Mouse (Mus musculus): ENCODE measurements around the gene Kiss1r.

Gene Kiss1r

GRCm38 (mm10) chr10:79921572-79921971, 4.8 kb downstream of the Kiss1r start:
- in situ Hi-C loops (cut with MseI, MboI), result loop anchor here in 1 of 2 experiments (5.0 kb wide), 1 partner anchor 34 kb away; the partner anchor contains the start of gene Elane

DNA sequence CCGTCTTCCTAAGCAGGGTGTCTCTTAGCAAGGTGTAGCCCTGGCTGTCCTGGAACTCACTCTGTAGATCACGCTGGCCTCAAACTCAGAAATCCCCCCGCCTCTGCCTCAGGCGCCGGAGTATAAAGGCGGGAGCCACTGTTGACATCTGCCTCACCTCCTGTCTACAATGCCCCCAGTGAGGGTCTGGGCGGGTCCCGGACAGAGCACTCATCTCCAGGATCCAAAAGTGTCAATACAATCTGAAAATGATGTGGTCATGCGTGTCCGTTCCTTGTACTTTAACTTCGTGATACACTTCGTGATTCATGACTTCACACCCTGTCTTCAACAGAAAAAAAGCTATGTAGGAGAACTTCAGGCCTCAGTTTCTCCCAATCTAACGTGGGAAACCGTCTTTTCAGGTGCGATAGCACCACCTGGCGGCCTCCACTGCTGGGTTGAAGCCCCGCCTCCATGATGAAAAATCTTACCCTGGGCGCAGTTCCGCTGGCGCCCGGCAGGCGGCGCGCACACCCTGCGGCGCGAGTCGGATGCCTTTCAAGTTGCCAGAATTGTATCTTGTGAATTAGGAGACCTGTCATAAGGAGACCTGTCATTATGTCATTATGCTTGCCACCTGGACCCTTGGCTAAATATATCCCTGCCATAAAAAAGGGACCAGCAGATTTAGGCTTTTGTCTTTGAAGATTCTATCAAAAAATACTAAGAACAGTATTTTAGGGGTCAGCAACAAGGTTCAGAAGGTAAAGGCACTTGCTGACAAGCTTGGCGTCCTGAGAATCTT, 8.4 kb downstream of the Kiss1r start:
- in situ Hi-C loops (cut with MseI, MboI), result loop anchor here in 1 of 2 experiments (5.0 kb wide), 1 partner anchor 38 kb away; the partner anchor contains the start of gene Elane

DNA sequence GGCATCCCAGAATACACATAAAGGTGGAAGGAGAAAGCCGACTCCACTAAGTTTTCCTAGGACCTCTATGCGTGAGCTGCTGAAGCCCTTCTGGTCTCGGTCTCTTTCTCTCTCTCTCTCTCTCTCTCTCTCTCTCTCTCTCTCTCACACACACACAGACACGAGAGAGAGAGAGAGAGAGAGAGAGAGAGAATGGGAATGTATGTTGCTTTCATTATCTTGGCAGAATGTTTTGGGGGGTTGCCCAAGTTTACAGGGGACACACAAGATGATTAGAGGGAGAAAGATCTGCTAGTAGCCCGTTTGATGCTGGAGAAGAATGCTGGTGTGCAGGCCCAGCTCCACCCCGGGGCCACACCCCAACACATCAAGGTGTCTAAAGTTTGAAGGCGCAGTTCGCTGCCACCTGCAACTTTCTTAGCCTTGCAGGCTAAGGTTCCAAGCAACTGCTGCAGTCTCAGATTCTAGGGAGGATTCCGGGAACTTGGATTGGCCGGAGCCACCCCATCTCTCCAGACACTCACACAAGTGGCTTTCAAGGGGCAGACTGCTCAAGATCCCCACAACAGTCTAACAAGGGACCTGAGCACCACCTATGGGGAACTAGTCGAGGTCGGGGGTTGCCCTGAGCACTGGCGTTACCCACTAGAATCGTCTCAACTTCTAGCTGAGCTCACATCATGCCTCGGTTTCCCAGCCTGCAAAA, 9.2 kb downstream of the Kiss1r start:
- in situ Hi-C loops (cut with MseI, MboI), result no loop called here

GRCm38 (mm10) chr10:79926491-79927323, 9.9 kb downstream of the Kiss1r start, which contains the start of gene Arid3a:
TSS of gene Arid3a (plus strand) at chr10:79927043.
- in situ Hi-C loops (cut with MseI, MboI), result no loop called here

- in situ Hi-C loops (cut with MseI, MboI), result no loop called here
Measured at GRCm38 (mm10) chr10:79927324-79928029, 10.7 kb downstream of the Kiss1r start.

- in situ Hi-C loops (cut with MseI, MboI), result no loop called here
Measured at GRCm38 (mm10) chr10:79928030-79928694, 11.4 kb downstream of the Kiss1r start.

DNA sequence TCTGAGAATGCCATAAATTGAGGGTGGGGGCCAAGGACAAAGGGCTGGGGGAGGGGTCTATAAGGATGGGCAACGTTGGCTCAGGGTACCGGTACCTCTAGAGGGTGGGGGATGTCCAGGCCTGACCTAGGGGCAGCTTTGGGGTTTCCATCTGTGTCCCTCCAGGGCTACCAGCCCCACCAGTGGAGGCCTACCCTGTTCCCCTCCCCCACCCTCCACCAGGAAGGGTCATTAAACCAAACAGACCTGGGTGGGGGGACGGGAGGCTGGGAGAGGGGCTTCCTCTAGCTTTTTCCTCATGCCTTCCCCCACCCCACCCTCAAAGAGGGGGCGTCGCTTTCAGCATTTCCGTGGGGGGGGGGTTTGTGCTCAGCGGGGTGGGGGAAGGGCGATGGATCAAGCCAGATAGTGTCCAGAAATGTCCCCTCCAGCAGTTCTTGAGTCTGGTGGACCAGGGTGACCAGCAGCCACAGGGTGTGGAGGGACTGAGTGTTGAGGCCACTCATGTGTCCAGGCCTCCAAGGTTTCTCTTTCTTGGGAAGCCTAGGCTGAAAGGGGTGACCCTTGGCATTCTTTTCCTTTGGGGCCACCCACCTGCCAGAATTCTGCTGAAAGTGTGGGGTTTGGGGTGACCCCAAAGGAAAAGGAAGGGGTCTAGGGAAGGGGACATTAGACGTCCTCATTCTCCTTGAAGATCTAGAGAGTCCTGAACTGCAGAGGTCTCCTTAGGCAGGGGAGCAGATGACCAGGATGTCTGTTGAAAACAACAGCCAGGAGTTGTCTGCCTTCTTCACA, 12.3 kb downstream of the Kiss1r start:
- in situ Hi-C loops (cut with MseI, MboI), result no loop called here

DNA sequence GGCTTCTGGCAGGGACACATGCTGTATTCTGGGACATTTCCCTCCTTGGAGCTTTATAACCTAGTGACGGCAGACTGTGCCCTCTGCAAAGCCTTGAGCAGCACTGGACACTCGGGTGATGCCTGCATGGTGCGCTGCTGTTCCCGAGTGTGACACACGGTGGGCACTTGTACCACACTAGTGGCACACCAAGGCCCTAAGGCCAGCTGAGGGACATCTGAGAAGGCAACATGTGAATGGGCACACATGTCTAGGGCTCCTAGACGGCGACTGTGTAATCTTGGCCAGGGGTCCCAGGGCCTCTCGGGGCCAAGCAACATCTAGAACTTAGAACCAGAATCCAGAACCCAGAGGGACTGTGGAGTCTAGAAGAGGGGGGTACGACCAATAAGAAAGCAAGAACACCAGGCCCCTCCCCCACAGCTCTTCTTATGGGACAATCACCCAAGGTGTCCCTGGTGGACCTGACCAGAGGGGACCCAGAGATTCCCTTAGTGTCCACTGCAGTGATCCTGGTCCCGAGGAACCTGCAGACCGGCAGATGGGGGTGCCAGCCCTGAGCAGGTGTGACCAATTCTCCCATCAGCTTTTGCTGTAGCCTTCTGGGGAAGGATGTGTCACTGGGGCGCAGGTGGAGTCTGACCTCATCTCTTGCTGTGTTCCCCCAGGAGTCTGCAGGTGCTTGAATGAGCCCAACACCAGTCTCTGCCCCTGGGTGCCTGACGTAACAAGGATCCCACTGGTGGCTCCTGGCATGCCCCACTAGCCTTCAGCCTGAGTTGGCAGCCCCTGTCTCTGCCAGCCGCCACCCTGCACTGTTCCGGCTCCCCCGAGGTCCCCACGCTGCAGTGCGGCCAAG, 13.4 kb downstream of the Kiss1r start:
- in situ Hi-C loops (cut with MseI, MboI), result no loop called here

- in situ Hi-C loops (cut with MseI, MboI), result no loop called here
Measured at GRCm38 (mm10) chr10:79930826-79931186, 14.0 kb downstream of the Kiss1r start.

DNA sequence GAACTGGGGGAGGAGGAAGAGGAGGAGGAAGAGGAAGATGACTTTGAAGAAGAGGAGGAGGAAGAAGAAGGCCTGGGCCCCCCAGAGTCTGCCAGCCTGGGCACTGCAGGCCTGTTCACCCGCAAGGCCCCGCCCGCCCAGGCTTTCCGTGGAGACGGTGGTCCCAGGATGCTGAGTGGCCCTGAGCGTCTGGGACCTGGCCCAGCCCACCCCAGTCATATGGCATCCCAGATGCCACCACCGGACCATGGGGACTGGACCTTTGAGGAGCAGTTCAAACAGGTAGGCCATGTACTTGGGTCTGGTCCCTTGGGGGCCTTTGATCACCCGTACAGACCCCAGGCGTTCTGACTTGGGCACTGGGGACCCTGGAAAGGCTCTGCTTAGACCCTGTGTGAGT, 15.0 kb downstream of the Kiss1r start:
- in situ Hi-C loops (cut with MseI, MboI), result no loop called here

DNA sequence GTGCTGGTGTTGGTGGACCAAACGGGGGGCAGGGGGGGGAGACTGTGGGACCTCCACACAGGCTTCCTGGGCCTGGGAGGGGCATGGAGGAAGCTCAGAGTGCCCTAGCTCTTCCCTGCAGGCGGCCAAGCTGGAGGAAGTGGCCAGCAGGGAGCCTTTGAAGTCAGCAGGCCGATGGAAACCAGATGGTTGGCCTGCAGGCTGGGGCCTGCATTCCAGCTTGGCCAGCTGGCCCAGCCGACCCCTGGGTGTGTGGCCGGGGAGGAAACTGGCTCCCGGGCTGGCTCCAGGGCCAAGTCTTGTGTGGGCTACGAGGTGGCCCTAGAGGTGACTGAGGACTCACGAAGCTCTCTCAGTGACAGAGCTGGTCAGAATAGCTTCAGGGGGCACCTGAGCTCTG, 16.0 kb downstream of the Kiss1r start:
- in situ Hi-C loops (cut with MseI, MboI), result no loop called here

DNA sequence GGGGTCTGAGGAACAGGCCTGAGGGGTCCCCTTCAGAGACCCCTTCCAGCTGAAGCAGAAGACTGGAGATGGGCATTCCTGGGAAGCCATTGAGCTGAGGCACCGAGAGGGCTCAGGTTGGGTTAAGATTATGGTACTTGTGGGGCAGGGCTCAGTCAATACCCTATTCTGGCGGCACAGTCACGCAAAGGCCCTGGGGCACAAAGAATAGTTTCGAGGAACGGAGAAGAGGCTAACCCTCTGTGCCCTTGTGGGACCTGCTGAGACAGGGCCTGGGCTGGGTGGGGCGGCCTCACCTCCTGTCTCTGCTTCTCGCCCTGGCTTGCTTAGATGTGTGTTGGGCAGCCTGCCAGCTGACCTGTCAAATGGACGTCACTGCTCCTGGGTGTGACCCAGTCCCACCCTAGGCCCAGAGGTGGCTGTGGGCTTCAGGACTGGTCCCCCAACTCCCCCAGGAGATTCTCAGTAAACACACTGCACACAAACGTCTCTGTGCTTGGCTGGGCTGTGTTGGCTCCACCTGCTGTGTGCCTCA, 16.4 kb downstream of the Kiss1r start:
- in situ Hi-C loops (cut with MseI, MboI), result no loop called here

DNA sequence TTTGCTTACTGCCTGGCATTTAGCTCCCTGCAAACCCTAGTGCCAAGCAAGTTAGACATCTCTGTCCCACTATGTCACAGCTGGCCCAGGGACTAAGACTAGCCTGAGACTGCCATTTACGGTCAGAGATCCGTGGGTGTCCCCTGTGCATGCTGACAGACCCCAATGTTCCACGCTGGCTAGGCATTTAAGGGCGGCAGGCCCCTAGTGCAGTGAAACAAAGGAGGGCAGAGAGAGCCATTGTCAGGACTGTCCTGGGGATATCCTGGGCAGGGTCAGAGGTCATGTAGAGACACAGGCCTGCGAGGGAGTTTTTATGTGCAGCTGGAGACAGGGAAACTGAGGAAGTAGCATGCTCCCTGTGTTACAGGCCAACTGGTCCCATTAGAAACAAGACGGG, 17.1 kb downstream of the Kiss1r start:
- in situ Hi-C loops (cut with MseI, MboI), result no loop called here

DNA sequence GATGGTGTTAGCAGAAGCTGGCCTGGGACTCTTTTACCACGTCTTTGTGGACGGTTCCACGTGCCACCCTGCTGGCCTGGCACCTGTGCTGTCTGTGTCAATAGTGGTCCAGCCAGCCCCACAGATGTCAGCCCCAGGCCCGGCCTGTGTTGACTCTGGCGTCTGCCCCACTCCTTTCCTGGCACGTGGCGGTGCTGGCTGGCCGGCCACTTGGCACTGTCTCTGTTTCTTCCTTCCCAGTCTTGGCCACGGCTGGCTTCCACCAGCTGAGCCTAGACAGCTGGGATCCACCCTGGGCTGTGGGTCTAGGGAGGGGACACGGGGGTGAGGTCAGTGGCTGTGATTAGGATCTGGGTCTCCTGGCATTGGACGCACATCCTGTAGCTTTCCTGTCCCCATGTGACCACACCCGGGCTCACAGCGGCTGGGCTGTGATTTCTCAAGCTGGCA, 17.5 kb downstream of the Kiss1r start:
- in situ Hi-C loops (cut with MseI, MboI), result no loop called here

DNA sequence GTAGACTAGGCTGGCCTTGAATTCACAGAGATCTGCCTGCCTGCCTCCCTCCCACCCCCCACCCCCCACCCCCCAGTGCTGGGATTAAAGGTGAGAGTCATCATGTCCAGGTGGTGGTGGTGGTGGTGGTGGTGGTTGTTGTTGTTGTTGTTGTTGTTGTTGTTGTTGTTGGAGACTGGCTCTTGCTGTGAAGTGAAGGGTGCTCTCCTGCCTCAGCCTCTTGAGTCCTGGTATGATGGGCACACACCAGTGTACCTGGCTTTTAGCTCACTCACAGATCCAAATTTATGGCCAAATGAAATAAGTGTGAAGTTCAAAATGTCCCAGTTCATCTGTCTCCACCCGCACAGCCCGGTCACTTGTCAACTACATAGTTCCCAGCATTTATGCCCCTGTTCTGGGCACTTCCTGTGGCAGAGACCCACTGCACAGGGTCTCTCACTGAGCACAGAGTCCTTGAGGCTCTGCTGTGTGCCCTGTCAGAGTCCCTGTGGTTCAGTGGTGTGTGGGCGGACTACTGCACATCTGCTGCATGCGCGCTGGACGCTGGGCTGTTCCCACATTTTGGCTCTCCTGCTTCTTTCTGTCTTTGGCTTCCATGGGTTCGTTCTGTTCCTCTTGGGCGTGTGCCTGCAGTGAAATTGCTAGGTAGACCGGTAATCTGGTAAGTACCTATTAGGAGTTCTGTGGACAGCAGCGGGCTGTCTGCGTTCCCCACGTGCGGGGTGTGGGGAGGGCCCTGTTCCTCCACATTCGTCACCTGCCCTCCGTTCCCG, 18.2 kb downstream of the Kiss1r start:
- in situ Hi-C loops (cut with MseI, MboI), result no loop called here

GRCm38 (mm10) chr10:79936284-79936910, 19.6 kb downstream of the Kiss1r start:
- in situ Hi-C loops (cut with MseI, MboI), result no loop called here

- in situ Hi-C loops (cut with MseI, MboI), result no loop called here
Measured at GRCm38 (mm10) chr10:79936911-79937441, 20.2 kb downstream of the Kiss1r start.
